Mouse (Mus musculus): ENCODE measurements at regions not wholly inside any gene's neighbourhood (a gene's known extent, or its start where the extent isn't known, plus 50 kb on each side); places are given as distances from the start of the nearest gene placed in this dataset.

GRCm38 (mm10) chr11:114321974-114322373 is 255.1 kb upstream of the Sdk2 start:
- no peak for DNase-seq

- no peak for DNase-seq
These were observed 254.7 kb upstream of the Sdk2 start for GRCm38 (mm10) chr11:114321527-114321926.

GRCm38 (mm10) chr11:114315274-114315673 is 248.4 kb upstream of the Sdk2 start:
- no peak for DNase-seq

- no peak for DNase-seq
These were observed 246.8 kb upstream of the Sdk2 start for GRCm38 (mm10) chr11:114313652-114314051.

DNA sequence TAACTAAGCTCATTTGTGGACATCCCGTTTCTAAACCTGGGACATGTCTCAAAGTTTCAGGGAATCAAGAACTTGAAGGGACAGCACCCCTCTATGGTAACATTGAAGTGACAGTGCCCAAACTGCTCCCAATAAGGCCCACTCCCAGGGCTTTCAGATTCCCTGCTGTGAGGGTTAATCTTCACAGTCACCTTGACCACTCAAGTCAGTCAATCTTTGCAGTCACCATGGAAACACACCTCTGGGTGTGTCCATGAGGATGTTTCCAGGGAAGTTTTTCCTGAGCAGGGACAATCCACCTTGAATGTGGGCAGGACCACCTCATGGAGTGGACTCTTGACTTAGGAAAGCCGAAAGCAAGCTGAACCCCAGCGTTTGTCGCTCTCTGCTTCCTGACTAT is 244.8 kb upstream of the Sdk2 start:
- DNase-seq: no peak

GRCm38 (mm10) chr11:114303636-114304354 is 236.9 kb upstream of the Sdk2 start:
- DNase-seq: no peak

DNA sequence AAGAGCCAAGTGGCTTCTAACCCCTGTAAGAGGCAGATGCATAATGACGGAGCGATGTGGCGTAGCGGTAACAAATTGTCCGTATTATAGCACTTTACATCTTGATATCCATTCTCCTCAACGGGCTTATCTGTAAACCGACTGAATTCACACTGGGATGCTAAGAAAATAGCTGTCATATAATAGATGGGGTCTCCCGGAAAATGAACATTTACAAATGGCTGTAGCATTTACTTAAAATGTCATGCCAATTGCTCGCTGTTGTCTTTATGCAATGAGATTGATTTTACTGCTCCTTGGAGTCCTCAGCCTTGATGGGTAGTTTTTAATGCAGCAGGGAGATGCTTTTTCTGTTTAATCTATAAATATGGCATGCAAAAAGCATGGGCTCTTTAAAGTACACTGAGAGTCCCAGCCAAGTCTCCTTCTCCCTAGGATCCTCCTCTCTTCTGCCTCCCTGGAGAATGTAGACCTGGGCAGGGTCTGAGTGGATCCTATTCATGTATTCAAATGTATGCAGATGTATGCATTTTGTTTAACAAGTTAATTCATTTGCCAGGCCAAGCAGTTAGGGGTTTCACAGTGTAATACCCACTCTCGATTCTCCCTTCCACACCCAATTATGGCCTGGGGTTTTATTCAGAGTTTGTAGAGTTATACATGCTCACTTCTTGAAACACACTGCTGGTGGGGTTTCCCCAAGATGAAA is 233.9 kb upstream of the Sdk2 start:
- DNase-seq: no peak

- DNase-seq: no peak
These were observed 230.0 kb upstream of the Sdk2 start for GRCm38 (mm10) chr11:114296816-114297334.

GRCm38 (mm10) chr11:114294511-114295250 is 227.8 kb upstream of the Sdk2 start:
- DNase-seq: peak; percentile 11

GRCm38 (mm10) chr11:114291258-114291657 is 224.4 kb upstream of the Sdk2 start:
- DNase-seq: no peak

DNA sequence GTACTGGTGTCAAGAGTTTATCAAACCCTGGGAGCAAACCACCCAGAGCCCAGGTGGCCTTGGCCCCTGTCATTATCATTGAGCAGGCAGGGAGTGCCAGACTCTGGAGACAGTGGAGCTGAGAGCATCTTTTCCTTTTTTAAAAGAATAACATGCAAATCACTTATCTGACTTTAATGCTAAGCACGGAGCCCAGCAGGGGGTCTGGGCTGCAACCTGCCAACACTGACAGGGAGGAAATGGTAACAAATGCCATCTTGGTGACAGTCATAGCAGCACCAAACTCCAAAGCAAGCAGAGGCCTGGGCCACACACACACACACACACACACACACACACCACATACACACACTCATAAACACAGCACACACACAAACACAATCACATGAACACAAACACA is 223.1 kb upstream of the Sdk2 start:
- DNase-seq: peak; percentile 10

DNA sequence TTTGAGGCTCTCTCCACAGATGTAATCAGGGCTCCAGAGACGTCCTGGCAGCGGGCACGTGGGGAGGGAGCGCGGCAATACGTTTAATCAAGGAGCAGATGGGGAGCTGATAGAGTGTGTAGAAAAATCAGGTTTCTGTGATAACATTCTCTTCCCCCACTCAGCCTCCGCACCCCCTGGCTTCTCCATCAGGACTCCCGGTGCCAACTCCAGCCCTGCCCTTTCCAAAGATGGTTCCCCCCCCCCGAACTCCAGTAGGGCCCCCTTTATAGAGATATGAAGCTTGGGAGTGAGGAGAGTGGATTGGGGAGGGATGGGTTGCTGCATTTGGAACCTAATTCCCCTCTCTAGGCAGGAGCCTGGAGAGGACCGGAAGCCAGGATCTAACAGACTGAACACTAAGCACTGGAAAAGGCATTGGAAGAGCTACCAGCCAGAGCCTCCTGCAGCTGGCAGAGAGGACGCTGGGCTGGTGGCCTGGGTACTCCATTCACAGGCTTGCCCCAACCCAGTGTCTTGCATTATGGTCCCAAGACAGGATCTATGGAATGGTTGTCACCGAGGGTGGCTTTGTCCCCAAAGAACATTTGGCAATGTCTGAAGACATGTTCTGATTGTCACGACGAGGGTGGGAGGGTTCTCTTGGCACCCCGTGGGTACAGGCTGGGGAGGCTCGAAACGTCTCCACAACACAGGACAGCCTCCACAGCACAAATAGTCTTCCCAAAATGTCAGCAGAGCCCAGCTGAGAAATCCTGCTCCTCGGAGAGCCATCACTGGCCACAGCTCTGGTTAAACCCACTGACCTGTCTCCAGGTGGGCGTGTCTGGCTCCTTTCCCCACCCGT is 218.2 kb upstream of the Sdk2 start:
- no peak for DNase-seq

DNA sequence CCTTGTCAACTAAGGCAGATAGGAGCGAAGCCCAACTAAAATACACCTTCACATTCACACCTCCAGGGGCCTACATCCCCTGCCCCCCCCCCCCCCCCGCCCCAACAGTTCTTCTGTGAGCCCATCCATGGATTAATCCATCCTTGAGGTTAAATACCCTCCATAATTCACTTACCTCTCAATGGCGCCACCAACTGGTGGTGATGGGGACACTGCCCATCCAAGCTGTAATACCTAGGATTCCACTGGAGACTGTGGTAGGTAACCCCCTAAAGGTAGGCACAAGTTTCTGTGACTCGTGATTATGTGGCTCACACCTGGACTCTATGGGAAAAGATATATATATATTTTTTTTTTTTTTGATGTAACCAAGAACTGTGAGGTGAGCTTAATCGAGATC is 216.4 kb upstream of the Sdk2 start:
- peak; percentile 27 for DNase-seq

- DNase-seq: no peak
These were observed 215.7 kb upstream of the Sdk2 start for GRCm38 (mm10) chr11:114282566-114282965.

DNA sequence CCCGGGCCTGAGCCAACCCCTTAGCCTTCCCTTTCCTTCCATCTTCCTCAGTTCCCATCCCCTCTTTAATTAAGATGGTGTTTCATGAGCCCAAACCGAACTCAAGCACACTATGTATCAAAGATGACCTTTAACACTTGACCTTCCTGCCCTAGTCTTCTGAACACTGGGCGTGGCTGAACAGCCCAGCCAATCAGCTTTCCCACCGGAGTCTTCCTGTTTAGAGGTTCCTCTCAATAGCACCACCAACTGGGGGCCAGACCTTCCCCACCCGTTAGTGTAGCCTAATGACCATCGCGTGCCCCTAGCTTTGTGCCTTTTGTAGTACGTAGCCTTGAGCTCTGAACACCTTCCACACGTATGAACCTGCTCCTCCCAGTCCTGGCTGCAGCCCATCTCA is 215.0 kb upstream of the Sdk2 start:
- no peak for DNase-seq

DNA sequence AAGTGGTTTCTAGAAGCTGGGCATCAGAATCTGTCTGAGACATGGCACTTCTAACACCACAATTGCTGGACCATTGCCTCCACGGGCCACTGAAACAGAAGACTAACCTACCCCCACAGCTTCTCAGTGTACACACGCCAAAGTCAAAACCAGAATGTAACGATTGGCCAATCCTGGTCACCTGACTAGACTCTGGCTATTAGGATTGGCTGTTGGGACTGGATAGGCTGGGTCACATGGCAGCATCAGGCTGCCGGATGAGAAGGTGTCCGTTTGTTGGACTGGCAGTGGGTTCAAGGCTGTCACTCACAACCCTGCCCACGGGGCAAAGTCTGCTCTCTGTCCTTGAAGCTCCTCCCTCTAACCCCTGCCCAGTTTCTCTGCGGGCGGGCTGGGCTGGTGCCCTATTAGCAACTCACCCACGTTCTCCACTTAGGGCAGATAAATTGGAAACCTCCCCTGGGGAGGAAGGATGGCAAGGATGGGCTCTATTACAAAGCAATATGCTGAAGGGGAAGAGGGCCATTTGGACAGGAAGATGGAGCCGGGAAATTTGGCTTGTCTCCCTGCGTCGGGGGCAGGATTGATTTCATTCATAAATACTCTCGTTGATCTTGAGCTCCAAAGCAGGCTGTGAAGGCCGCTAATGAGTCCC is 214.3 kb upstream of the Sdk2 start:
- DNase-seq: no peak

DNA sequence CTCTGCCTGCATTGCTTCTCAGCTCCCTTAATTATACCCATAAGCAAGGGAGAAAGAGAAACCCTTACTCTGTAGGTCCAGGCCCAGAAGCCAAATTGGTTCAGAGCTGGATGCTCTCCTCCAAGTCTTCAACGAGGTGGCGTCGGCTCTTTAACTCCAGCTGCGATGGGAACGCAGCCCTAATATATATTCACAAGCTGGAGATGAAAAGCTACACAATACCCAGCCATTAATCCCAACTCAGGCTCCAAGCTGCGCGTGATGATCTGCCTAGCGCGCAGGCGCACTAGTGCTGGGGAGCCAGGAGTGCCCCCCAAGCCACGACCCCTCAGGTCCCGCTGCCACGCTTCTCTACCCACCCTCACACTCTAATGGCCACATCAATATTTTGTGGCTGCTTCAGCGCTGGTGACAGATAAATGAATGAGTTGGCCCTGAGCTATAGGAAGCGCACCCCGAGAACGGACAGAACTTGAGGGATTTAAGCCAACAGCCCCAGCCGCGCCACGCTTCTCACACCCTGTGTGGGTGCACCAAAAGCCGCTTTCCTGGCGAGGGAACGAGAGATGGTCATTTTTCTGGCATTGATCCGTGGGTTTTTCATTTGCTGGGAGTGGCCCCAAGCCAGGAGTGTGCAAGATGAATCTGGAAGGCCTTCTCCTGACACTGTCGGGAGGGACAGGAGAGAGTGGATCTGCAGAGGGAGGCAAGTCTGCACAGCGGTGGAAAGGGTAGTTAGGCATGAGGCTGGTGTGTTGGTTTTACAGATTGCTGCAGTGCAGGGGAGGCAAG is 210.9 kb upstream of the Sdk2 start:
- DNase-seq: no peak

GRCm38 (mm10) chr11:114270358-114271072 is 203.7 kb upstream of the Sdk2 start:
- DNase-seq: no peak

GRCm38 (mm10) chr11:114261959-114262358 is 195.1 kb upstream of the Sdk2 start:
- DNase-seq: no peak

- DNase-seq: no peak
These were observed 191.4 kb upstream of the Sdk2 start for GRCm38 (mm10) chr11:114258218-114258617.

- DNase-seq: no peak
These were observed 190.9 kb upstream of the Sdk2 start for GRCm38 (mm10) chr11:114257756-114258155.

Measured in cerebellum, adult 8-10 months (tissue).